Mouse (Mus musculus) thymus, adult 2 months (tissue): ENCODE measurements around the gene Tmem209.

Source experiments
- CTCF ChIP-seq: fragments of 200-500 bp; IDR thresholded peaks from 2 replicates; pipeline ENCODE4 v1.5.1; 2012; ENCODE audit warnings: mild to moderate bottlenecking, control low read depth, low read length, moderate library complexity, borderline replicate concordance; ENCODE audit not compliant: control insufficient read depth, poor library complexity, insufficient read depth; ENCODE audit errors: extremely low read depth
- POLR2A ChIP-seq: fragments of 200-500 bp; IDR thresholded peaks from 2 replicates; pipeline ENCODE4 v1.6.1; 2012; ENCODE audit warnings: mild to moderate bottlenecking, low read length, control low read depth, moderate library complexity; ENCODE audit not compliant: control insufficient read depth, poor library complexity, insufficient read depth; ENCODE audit errors: extremely low read depth

- TF ChIP-seq POLR2A (no peak), CTCF (no peak)
Observed at GRCm38 (mm10) chr6:30525456-30526332, 16.1 kb upstream of the Tmem209 start.
